7 mouse cellular contexts compared by ENCODE assay signal in the genomic region with DNA sequence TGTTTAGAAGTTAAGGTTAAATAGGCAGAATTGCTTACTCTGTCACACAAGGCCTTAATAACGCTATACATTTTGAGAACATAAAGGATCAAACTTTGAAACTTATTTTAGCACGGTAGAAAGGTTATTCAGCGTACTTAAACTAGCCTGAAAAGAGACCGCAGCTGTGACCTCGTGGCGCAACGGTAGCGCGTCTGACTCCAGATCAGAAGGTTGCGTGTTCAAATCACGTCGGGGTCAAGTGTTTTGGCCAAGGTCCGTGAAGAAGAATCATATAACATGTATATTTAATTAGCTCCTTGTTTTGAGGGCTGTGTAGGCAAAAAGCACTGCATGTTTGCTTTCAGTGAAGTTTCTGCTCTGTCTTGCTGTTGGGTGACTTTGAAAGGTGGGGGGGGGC. TPM values are rescaled to one million over a fixed set of nuclear protein-coding genes. Genes with fewer than 3 reads are reported as not detected.
DNase-seq lines count a peak whose midpoint lies in the region; ATAC-seq lines count a peak whose summit lies in the region.

No protein-coding gene starts in this region.

- H3K27ac ChIP-seq in lung, embryonic 15.5 days, result no peak overlapping the region
- H3K27ac ChIP-seq in hindbrain, embryonic 11.5 days (ENCODE audit: low read depth, low read length), result no peak overlapping the region
- no peak overlapping the region for H3K27ac ChIP-seq in lung, embryonic 16.5 days (ENCODE audit: low read length)

- no peaks in the 10 kb centered on the region for H3K36me3 ChIP-seq in lung, embryonic 15.5 days
- H3K36me3 ChIP-seq in hindbrain, embryonic 11.5 days (ENCODE audit: control insufficient read depth, insufficient read depth, low read length), result no peaks in the 10 kb centered on the region
- no peaks in the 10 kb centered on the region for H3K36me3 ChIP-seq in lung, embryonic 16.5 days (ENCODE audit: control insufficient read depth, insufficient read depth, low read length)

- DNase-seq in lung, postnatal 14 days, result no peak
- peak; percentile 66 for DNase-seq in adrenal gland, postnatal 14 days
- DNase-seq in hindbrain, embryonic 11.5 days (ENCODE audit: low spot score), result peak; percentile 83
- peak; percentile 45 to 63 for DNase-seq in spleen, postnatal 14 days (ENCODE audit: low spot score in 2 of 2)
- DNase-seq in right cerebral cortex, adult 18-20 months, result no peak

- ATAC-seq in lung, embryonic 15.5 days (ENCODE audit: borderline replicate concordance, extremely low read depth, low FRiP score, low TSS enrichment), result no peak
- ATAC-seq in hindbrain, embryonic 11.5 days (ENCODE audit: low FRiP score), result no peak
- ATAC-seq in lung, embryonic 16.5 days (ENCODE audit: low read depth), result 0 out of 2 replicates have a peak, but pooled peaks have one; percentile 27

- H3K9ac ChIP-seq in lung, embryonic 15.5 days, result no peak overlapping the region
- H3K9ac ChIP-seq in hindbrain, embryonic 11.5 days (ENCODE audit: low read depth, low read length), result no peak overlapping the region
- H3K9ac ChIP-seq in lung, embryonic 16.5 days (ENCODE audit: low read length), result no peak overlapping the region

- H3K27me3 ChIP-seq in lung, embryonic 15.5 days, result no peaks in the 10 kb centered on the region
- no peaks in the 10 kb centered on the region for H3K27me3 ChIP-seq in hindbrain, embryonic 11.5 days (ENCODE audit: control insufficient read depth, insufficient read depth, low read length)
- H3K27me3 ChIP-seq in lung, embryonic 16.5 days (ENCODE audit: control insufficient read depth, insufficient read depth, low read depth, low read length), result no peaks in the 10 kb centered on the region

- no peaks in the 10 kb centered on the region for H3K9me3 ChIP-seq in lung, embryonic 15.5 days
- H3K9me3 ChIP-seq in hindbrain, embryonic 11.5 days (ENCODE audit: control insufficient read depth, low read length), result no peaks in the 10 kb centered on the region
- no peaks in the 10 kb centered on the region for H3K9me3 ChIP-seq in lung, embryonic 16.5 days (ENCODE audit: control insufficient read depth, low read length)

- H3K4me3 ChIP-seq in lung, embryonic 15.5 days, result peak overlapping the region; percentile 27
- peak overlapping the region; percentile 26 for H3K4me3 ChIP-seq in hindbrain, embryonic 11.5 days (ENCODE audit: low read depth, low read length)
- no peak overlapping the region; the same call in 1 of the 2 replicates for H3K4me3 ChIP-seq in lung, embryonic 16.5 days (ENCODE audit: low read length)

- H3K4me2 ChIP-seq in lung, embryonic 15.5 days, result peak overlapping the region; percentile 58
- H3K4me2 ChIP-seq in hindbrain, embryonic 11.5 days (replicated peaks; ENCODE audit: low read depth, low read length), result peak overlapping the region; percentile 39
- H3K4me2 ChIP-seq in lung, embryonic 16.5 days (ENCODE audit: low read depth, low read length), result peak overlapping the region; percentile 54

- peaks cover 26% of the 10 kb centered on the region for H3K4me1 ChIP-seq in lung, embryonic 15.5 days
- H3K4me1 ChIP-seq in hindbrain, embryonic 11.5 days (replicated peaks; ENCODE audit: control insufficient read depth, insufficient read depth, low read length), result no peaks in the 10 kb centered on the region
- H3K4me1 ChIP-seq in lung, embryonic 16.5 days (replicated peaks; ENCODE audit: control insufficient read depth, insufficient read depth, low read length), result peaks cover 15% of the 10 kb centered on the region

- WGBS in lung, embryonic 15.5 days, result 5% methylated on average over 13 of the region's 13 CpGs
- 1% methylated on average over 13 of the region's 13 CpGs for WGBS in hindbrain, embryonic 11.5 days
- WGBS in lung, embryonic 16.5 days, result 10% methylated on average over 13 of the region's 13 CpGs

RNA-seq across cellular contexts. Expression of gene Btn2a2, which starts 17.7 kb away (rescaled TPM):
- 0.16 and 0.21 TPM in 2 replicates for polyA plus RNA-seq in lung, embryonic 15.5 days (2015; fragmentation: Nextera tagmentation; extraction: Ambion mirVana)
- not detected in 2 replicates for total RNA-seq in adrenal gland, postnatal 14 days (2021)
- polyA plus RNA-seq in hindbrain, embryonic 11.5 days (2014; fragmentation: Nextera tagmentation; extraction: Ambion mirVana), result 0.15 and 0.18 TPM in 2 replicates
- 0.20 and 0.28 TPM in 2 replicates for polyA plus RNA-seq in lung, embryonic 16.5 days (2015; fragmentation: Nextera tagmentation; extraction: Ambion mirVana)

RNA-seq across cellular contexts. Expression of gene Hist1h4h, which starts 24.5 kb away (rescaled TPM):
- polyA plus RNA-seq in lung, embryonic 15.5 days (2015; fragmentation: Nextera tagmentation; extraction: Ambion mirVana), result 6.9 and 8.1 TPM in 2 replicates
- 699 and 771 TPM in 2 replicates for total RNA-seq in adrenal gland, postnatal 14 days (2021)
- polyA plus RNA-seq in hindbrain, embryonic 11.5 days (2014; fragmentation: Nextera tagmentation; extraction: Ambion mirVana), result 4.7 TPM in 2 replicates
- 4.3 and 8.4 TPM in 2 replicates for polyA plus RNA-seq in lung, embryonic 16.5 days (2015; fragmentation: Nextera tagmentation; extraction: Ambion mirVana)

RNA-seq across cellular contexts. Expression of gene Hist1h2af, which starts 27.4 kb away (rescaled TPM):
- 6.2 and 8.4 TPM in 2 replicates for polyA plus RNA-seq in lung, embryonic 15.5 days (2015; fragmentation: Nextera tagmentation; extraction: Ambion mirVana)
- 182 and 192 TPM in 2 replicates for total RNA-seq in adrenal gland, postnatal 14 days (2021)
- 3.6 and 8.4 TPM in 2 replicates for polyA plus RNA-seq in hindbrain, embryonic 11.5 days (2014; fragmentation: Nextera tagmentation; extraction: Ambion mirVana)
- polyA plus RNA-seq in lung, embryonic 16.5 days (2015; fragmentation: Nextera tagmentation; extraction: Ambion mirVana), result 7.1 and 8.0 TPM in 2 replicates

RNA-seq across cellular contexts. Expression of gene Hist1h3g, which starts 28.9 kb away (rescaled TPM):
- polyA plus RNA-seq in lung, embryonic 15.5 days (2015; fragmentation: Nextera tagmentation; extraction: Ambion mirVana), result 9.5 and 10.8 TPM in 2 replicates
- total RNA-seq in adrenal gland, postnatal 14 days (2021), result 64.2 and 80.0 TPM in 2 replicates
- polyA plus RNA-seq in hindbrain, embryonic 11.5 days (2014; fragmentation: Nextera tagmentation; extraction: Ambion mirVana), result 3.7 and 4.8 TPM in 2 replicates
- polyA plus RNA-seq in lung, embryonic 16.5 days (2015; fragmentation: Nextera tagmentation; extraction: Ambion mirVana), result 5.6 and 6.2 TPM in 2 replicates

RNA-seq across cellular contexts. Expression of gene Hist1h2bh, which starts 36.8 kb away (rescaled TPM):
- polyA plus RNA-seq in lung, embryonic 15.5 days (2015; fragmentation: Nextera tagmentation; extraction: Ambion mirVana), result 1.4 TPM in 2 replicates
- total RNA-seq in adrenal gland, postnatal 14 days (2021), result 18.0 and 26.2 TPM in 2 replicates
- 0.60 and 0.89 TPM in 2 replicates for polyA plus RNA-seq in hindbrain, embryonic 11.5 days (2014; fragmentation: Nextera tagmentation; extraction: Ambion mirVana)
- polyA plus RNA-seq in lung, embryonic 16.5 days (2015; fragmentation: Nextera tagmentation; extraction: Ambion mirVana), result 1.3 and 2.0 TPM in 2 replicates

Comparison
In these comparisons a context has a peak if more than half of its experiments do, and no peak if none do; other contexts are left out.
1. DNase-seq: peak in adrenal gland, postnatal 14 days (single experiment), hindbrain, embryonic 11.5 days (single experiment) and spleen, postnatal 14 days (2 of 2); none in lung, postnatal 14 days (single experiment) and right cerebral cortex, adult 18-20 months (single experiment).
2. Peak in every context shown above with its lines, with median percentiles within 50 percentile points of each other: H3K4me2 ChIP-seq.